Mouse (Mus musculus) inflammation-experienced regulatory T-cells, adult 6 months (primary cell): Measurements from ENCODE around the gene Sgsh. TPM values are rescaled to one million over a fixed set of nuclear protein-coding genes. Genes with fewer than 3 reads are reported as not detected.
"Not testable (repeated sequence)": the region's sequence is repeated elsewhere in the genome, so short reads cannot be mapped to it uniquely, and the experiment has no call there.

ENCODE experiments used
- ATAC-seq: one replicate; pipeline ENCODE4 v1.8.0; 2017
- polyA plus RNA-seq, 3 experiments: library from polyadenylated mRNA; unstranded; fragments of 100-300 nt; shearing (Covaris generic); gene quantifications; one replicate each; pipeline ENCODE4 v1.2.1; 2017

The Sgsh gene
- polyA plus RNA-seq, result 10 to 100 TPM in 2 of 3 experiments, 1 to 10 TPM in 1; 7.9 to 16.6 (median 11.9) TPM

GRCm38 (mm10) chr11:119355443-119356385 lies at the start of gene Sgsh, which contains the start of gene Slc26a11:
TSS of gene Sgsh (minus strand) at chr11:119355536.
TSS of gene Slc26a11 (plus strand) at chr11:119355557.
- ATAC-seq, result peak; percentile 55

GRCm38 (mm10) chr11:119404627-119405026 lies 49.3 kb upstream of the Sgsh start:
- ATAC-seq, result no peak

DNA sequence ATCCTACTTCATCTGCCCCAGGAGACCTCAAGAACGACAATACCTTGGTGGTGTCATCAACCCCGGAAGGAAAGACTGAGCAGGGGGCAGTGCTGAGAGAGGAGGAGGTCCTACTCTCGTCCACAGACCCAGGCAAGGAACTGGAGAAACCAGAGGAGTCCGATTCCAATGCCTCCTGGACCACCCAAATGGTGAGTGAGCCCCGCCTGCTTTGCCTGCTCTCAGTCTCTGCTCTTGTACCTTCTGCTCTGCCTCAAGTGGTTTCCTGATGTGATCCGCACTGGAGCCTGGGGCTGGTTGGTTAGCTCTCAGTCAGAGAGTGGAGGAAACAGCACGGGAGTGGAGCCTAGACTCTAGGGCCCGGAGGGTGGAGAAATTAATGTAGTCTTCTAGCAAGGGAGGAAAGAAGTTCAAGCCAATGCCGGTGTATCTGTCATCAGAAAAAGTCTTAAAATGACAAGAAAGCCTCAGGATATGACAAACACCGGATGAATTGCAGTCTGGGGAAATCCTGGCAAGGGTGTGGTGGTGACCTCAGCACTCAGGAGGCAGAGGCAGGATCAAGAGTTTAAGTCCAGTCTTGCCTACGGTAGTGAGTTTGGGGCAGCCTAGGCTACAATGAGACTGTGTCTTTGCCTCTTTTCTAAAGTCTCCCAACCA lies 47.3 kb upstream of the Sgsh start:
- no peak for ATAC-seq

DNA sequence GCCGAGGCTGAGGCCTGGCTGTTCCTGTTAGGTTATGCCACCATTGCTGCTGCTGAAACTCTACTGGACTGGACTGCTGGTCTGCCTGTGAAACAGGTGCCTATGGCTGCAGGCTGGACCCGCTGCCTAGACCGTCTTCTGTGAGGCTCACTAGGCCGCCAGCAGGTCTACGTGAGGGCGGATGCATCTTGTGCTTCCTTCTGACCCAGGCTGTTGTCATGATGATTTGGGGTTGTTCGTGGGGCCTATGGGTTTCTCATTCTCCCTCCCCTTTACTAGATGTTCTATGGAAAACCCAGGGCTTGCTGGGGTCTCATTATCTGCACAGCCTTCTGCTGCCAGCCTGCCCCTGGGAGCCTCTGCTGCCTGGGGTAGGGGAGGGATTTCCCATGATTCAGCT lies 41.1 kb upstream of the Sgsh start:
- ATAC-seq, result no peak

DNA sequence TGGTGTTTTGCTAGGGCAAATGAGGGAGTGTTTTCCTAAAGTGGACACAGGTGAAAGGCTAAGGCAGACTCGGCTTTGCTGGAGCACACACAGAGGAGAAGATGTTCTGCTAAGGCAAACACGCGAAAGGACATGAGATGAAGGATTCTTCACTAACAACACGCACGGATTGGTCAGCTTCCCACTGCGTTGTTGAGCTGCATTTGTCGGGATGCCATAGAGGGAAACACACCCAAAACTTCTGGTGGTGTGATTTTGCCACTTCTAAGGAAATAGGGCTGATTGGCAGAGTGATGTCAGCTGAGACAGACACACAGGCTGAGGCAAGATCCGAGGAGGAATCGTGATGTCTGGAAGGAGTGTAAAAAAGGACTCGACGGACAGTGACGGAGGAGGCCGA lies 40.6 kb upstream of the Sgsh start:
- no peak for ATAC-seq

DNA sequence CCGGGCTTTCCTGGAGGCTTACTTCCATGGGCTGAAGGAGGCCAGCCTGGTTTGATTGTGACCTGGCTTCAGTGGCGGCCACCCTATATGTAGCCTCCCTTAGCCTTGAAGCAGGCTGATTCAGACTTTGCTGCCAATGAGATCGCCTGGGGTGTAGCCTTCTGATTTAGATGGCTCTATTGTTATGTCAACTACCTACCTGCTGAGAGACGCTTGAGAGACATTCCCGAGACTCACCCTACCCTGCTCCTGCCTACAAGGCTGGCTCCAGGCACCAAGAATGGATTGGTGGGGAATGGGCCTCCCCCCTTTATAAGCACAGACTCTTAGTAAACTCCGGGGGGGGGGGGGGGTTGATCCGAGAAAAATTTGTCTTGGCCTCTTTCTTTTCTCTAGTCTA lies 40.1 kb upstream of the Sgsh start:
- ATAC-seq, result no peak

DNA sequence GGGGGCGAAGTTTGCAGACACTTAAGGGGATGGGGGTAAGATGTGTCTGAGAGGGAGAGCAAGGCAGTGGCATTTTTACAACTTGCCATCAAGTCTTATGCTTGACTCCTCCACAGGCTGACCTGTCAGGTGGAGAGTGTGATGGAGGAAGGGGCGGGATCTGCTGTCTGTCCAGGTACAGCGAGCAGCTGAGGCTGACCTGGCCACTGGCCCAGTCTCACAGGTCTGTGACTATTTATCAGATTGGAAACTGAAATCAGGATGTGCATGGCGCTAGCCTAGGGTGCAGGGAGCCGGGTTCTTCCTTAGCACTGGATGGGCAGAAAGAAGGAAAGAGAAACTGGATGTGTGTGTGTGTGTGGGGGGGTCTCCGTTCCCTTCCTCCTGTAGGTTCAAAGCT lies 38.9 kb upstream of the Sgsh start:
- ATAC-seq, result no peak

- no peak for ATAC-seq
These were observed 38.1 kb upstream of the Sgsh start for GRCm38 (mm10) chr11:119393483-119393804.

- peak; percentile 57 for ATAC-seq
These were observed 37.6 kb upstream of the Sgsh start, which contains the start of gene Rnf213 for GRCm38 (mm10) chr11:119392800-119393482. TSS of gene Rnf213 (plus strand) at chr11:119393100.

GRCm38 (mm10) chr11:119392001-119392614 lies 36.8 kb upstream of the Sgsh start:
- ATAC-seq, result peak; percentile 55

DNA sequence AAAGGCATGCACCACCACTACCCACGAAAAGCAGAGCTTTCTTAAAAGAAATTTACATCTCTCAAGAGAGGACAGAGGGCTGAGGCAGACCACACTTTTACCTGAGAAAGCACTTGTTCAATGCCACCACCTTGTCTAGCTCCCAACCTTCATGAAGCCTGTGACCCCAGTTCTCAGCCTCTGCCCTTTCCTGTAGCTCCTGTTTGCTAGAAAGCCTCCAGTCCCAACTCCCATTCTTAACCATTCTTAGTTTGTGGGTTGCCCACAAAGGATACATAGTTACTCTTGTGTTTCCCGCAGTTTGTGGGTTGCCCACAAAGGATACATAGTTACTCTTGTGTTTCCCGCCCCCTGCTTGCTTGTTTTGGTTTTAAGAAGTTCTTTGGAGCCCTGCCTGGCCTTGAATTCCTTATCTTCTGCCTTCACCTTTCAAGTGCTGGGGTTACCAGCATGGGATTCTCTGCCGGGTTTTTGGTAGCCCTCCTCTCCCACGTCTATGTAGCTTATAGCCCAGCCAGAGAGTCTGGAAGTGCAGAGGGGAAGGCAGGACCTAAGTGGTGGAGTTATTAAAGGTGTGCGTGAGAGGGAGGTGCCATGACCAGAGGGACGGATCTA lies 36.2 kb upstream of the Sgsh start:
- no peak for ATAC-seq

- peak; percentile 35 for ATAC-seq
These were observed 35.2 kb upstream of the Sgsh start for GRCm38 (mm10) chr11:119390271-119391231.

- ATAC-seq, result no peak
These were observed 34.5 kb upstream of the Sgsh start for GRCm38 (mm10) chr11:119389851-119390270.

- ATAC-seq, result not testable (repeated sequence)
These were observed 31.9 kb upstream of the Sgsh start for GRCm38 (mm10) chr11:119387273-119387672.

DNA sequence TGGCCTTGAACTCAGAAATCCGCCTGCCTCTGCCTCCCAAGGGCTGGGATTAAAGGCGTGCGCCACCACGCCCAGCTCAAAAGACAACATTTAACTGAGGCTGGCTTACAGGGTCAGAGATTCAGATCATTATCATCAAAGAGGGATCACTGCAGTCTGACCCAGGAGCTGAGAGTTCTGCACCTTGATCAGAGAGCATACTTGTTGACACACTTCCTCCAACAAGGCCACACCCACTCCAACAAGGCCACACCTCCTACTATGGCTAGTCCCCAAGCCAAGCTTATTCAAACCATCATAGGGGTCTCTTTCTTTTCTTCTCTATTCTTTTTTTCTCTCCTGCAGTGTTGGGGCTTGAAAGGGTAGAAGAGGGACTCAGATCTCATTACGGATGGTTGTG lies 31.0 kb upstream of the Sgsh start:
- no peak for ATAC-seq

DNA sequence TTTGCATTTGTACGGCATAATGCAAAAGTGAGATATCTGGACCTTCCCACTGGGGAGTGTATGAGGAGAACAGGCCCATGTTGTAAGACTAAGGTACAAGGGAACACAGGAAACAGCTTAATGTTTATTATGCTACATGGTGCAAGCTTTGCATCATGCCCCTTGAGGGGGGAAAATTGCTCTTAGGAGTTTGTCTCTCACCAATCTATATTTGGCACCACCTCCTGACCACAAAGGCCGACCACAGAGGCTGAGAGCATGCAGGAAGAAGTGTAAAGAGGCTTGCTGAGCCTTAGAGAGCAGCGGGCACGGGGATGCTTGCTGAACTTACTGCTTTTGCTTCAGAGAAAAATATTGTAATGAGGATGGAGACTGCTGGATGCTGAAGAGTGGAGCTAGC lies 29.6 kb upstream of the Sgsh start:
- ATAC-seq, result peak; percentile 85

- ATAC-seq, result no peak
These were observed 27.1 kb upstream of the Sgsh start for GRCm38 (mm10) chr11:119382338-119382850.

DNA sequence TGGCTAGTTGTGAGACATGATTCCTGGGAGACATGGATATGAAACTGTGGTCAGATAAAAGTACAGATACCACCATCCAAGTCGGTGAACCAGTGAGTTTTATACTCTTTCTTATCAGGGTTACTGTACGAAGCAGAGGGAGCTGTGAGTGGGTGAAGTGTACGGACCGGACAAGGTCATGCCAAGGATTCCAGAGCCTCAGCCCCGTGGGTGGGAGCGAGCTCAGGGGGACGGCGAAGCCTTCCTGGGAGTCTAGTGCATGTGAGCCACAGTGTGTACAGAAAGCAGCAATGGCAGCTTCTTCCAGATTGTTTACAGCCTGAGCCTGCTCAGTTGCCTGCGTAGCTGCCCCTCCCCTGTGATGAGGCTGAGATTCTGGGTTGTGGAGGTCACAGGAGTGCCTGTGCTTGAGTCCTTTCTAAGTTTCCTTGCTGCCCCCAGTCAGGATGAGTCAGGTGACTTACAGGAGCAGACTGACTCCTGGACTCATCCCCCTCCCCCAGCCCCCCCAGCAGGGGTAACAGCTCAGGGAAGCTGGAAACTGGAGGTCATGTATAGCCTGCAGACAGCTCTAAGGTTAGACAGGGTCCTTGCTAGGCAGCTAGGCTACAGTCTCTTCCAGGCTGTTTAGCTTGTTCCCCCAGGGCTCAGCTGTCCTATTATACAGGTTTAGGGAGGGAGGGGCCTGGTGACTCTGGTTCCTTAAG lies 26.4 kb upstream of the Sgsh start:
- no peak for ATAC-seq

DNA sequence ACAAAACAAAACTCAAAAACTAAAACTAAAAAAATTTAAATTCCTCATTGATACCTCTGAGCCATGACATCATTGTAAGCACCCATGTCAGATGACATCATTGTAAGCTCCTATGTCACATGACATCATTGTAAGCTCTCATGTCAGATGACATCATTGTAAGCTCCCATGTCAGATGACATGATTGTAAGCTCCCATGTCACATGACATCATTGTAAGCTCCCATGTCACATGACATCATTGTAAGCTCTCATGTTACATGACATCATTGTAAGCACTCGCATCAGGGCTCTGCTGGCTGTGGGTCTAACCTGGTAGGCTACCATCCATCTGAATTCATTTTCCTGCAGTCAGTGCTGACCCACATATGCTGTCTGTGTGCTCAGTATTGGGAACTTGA lies 23.2 kb upstream of the Sgsh start:
- no peak for ATAC-seq

DNA sequence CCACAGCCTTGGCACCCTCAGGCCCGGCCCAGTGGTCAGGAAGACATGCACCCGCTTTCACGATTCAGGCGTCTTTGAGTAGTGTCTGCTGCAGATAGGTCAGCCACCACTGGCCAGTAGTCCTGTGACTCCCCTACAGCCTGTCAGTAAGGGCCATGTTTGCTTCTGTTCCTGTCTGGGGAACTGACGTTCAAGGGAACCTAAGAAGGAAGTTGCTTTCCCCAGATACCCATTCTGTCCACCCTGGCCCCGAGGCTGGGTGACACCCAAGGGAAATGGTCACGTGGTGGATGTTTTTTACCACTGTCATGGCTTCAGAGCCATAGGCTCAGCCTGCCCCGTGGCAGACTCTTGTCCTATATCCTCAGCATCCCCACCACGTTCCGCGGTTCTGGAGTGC lies 22.0 kb upstream of the Sgsh start:
- no peak for ATAC-seq
